Mouse (Mus musculus): ENCODE measurements around the gene Nrcam. TPM values are rescaled to one million over a fixed set of nuclear protein-coding genes. Genes with fewer than 3 reads are reported as not detected.
"Not testable (repeated sequence)": the region's sequence is repeated elsewhere in the genome, so short reads cannot be mapped to it uniquely, and the experiment has no call there.

Nrcam gene
- polyA plus RNA-seq (2012; ENCODE audit: insufficient read depth, insufficient read length, missing spikeins), result 0.56 TPM in 1 of 2 replicates, not detected in the other

DNA sequence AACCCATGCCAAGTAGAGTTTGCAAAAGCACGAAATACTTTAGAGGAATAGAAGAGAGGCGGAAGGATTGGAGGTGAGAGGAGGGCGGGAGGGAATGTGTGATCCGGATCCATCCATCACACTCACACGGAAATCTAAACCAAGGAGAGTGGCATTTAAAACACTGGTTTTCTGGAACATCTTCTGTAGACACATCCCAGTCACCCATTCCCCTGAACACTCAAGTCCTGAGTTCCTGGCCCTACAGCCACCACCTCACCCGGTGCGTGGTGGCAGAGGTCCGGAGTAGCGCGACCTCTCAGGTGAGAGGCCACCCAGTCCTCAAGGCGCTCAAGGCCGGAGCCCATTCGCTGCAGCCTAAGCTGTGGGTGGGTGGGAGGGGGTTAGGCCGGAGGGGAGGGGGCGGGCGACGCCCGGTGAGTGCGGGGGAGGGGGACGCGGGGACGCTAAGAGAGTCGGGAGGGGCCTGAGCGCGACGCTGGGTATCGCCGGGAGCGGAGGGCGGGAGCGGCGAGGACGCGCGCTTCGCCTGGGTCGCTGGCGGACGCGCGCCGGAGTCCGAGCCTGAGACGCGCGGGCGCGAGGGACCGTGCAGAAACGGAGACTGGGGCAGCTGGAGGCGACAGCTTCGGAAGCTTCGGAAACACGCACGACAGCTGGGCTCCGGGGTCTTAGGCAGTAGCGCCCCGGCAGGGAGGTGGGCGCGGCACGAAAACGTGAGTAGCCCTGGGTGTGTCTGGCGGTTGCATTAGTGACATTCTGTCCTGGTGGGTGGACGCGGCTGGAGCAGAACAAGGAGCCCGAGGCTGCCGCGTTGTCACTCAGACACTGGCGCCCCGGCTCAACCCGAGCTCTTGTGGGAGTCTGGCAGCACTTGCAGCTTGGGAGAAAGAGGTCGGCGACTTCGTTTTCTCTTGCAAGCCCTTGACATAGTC is at the start of gene Nrcam:
Gene Nrcam, plus strand, starts transcription at position 505 of the 935 bp plus-strand sequence.
- peaks cover 4% of the 10 kb centered on the region for H3K4me1 ChIP-seq (ENCODE audit: control insufficient read depth, insufficient read depth, low read length)
- H3K4me3 ChIP-seq (ENCODE audit: insufficient read depth, low read length), result peak within 1 kb of the TSS; percentile 88

DNA sequence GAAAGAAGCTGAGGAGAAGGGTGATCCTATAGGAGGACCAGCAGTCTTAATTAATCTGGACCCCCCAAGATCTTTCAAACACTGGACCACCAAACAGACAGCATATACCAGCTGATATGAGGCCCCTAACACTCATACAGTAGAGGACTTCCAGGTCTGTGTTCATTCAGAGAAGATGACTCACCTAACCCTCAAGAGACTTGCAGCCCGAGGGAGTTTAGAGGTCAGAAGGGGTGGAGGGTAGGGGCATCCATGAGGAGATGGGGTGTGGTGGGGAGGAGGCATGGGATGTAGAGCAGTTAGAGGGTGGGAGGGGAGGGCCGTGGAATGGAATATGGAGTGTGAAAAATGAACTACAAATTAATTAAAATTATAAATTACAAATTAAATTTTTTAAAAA is 48.5 kb upstream of the Nrcam start:
- not testable (repeated sequence) for H3K4me1 ChIP-seq (ENCODE audit: control insufficient read depth, insufficient read depth, low read length); H3K4me3 ChIP-seq (ENCODE audit: insufficient read depth, low read length)

More for the DNA sequence above, at the start of gene Nrcam:
- TF ChIP-seq CTCF (IDR thresholded peaks at IDR 0.05; ENCODE audit: low read depth, low read length) (no peak), POLR2A (IDR thresholded peaks at IDR 0.05; ENCODE audit: borderline replicate concordance, low read depth, low read length) (no peak)
- no peak within 1 kb of the TSS for H3K27ac ChIP-seq (ENCODE audit: insufficient read depth, low read depth, low read length)

DNA sequence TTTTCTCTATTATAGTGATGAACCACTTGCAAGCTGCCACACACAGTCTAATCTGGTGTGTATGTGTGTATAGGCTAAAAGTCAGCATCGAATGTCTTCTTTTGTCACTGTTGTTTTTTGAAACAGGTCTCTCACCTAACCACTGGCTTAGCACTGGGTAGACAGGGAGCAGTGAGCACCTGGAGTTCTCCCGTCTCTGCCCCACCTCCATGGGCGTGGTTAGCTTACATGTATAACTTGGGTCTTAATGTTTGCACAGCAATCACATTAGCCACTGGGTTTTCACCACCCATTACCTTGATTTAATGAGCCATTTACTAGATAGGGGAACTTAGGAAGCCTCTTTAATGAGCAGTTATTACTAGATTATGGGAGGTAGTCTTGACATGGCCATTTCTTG is 47.2 kb upstream of the Nrcam start:
- no peak overlapping the region for H3K4me3 ChIP-seq (ENCODE audit: insufficient read depth, low read length)
- no peak overlapping the region for H3K27ac ChIP-seq (ENCODE audit: insufficient read depth, low read depth, low read length)
- TF ChIP-seq POLR2A (IDR thresholded peaks at IDR 0.05; ENCODE audit: borderline replicate concordance, low read depth, low read length) (no peak), CTCF (IDR thresholded peaks at IDR 0.05; ENCODE audit: low read depth, low read length) (no peak)
- H3K4me1 ChIP-seq (ENCODE audit: control insufficient read depth, insufficient read depth, low read length), result no peaks in the 10 kb centered on the region

More for the DNA sequence above, 48.5 kb upstream of the Nrcam start:
- H3K27ac ChIP-seq (ENCODE audit: insufficient read depth, low read depth, low read length), result not testable (repeated sequence)

DNA sequence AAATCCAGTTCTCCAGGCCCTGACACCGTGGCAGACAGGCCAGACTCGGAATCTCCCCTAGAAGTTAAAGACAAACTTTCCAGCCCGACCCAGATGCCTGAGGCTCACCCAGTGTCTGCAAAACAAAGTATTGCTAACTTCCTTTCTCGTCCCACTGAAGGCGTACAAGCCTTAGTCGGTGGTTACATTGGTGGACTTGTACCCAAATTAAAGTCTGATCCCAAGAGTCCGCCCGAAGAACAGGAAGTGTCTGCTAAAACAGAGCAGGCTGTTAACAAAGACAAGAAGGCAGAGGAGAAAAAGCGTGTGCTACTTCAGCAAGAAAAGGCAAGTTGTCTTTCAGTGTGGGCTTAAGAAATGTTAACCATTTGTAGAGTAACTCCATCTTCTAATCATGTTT is 45.3 kb upstream of the Nrcam start:
- no peak overlapping the region for H3K4me3 ChIP-seq (ENCODE audit: insufficient read depth, low read length)
- no peak overlapping the region for H3K27ac ChIP-seq (ENCODE audit: insufficient read depth, low read depth, low read length)
- no peaks in the 10 kb centered on the region for H3K4me1 ChIP-seq (ENCODE audit: control insufficient read depth, insufficient read depth, low read length)
- TF ChIP-seq POLR2A (IDR thresholded peaks at IDR 0.05; ENCODE audit: borderline replicate concordance, low read depth, low read length) (no peak), CTCF (IDR thresholded peaks at IDR 0.05; ENCODE audit: low read depth, low read length) (no peak)

DNA sequence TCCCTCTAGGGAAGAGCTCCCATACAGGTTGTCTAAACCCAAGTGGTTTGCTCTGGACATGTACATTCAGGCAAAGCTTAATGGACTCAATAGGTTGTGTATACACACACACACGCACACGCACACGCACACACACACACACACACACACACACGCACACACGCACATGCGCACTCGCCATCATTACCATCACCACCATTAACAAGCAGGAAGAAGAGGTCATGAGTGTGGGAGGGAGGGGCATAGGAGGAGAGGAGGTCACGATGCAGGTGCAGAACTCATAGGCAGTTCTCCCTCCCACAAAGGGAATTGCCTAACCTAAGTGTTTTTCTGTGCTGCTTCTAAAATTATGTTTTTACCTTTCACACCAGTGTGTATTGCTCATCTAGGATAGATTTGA is 41.7 kb upstream of the Nrcam start:
- no peak for TF ChIP-seq CTCF (IDR thresholded peaks at IDR 0.05; ENCODE audit: low read depth, low read length)
- no peak for TF ChIP-seq POLR2A (IDR thresholded peaks at IDR 0.05; ENCODE audit: borderline replicate concordance, low read depth, low read length)
- Histone ChIP-seq H3K4me1 (ENCODE audit: control insufficient read depth, insufficient read depth, low read length) (no peaks in the 10 kb centered on the region), H3K27ac (ENCODE audit: insufficient read depth, low read depth, low read length) (no peak overlapping the region), H3K4me3 (ENCODE audit: insufficient read depth, low read length) (no peak overlapping the region)

DNA sequence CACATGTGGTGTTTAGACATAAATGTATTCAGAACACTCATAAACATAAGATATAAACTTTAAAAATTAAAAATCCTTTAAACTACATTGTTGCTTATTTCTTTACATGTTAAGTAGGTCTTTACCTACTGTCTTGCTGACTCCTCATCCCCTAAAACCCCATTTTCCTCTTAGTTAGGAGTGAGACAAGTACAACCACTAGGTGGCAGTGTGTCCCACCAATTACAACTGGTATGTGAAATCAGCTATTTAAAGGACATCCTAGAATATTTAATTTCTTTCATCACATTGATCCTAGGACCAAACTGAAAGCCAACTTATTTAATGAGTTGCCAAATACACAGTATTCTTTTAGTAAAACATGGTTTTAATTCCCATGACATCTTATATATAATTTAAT is 36.4 kb upstream of the Nrcam start:
- H3K27ac ChIP-seq (ENCODE audit: insufficient read depth, low read depth, low read length), result no peak overlapping the region
- no peak overlapping the region for H3K4me3 ChIP-seq (ENCODE audit: insufficient read depth, low read length)
- TF ChIP-seq CTCF (IDR thresholded peaks at IDR 0.05; ENCODE audit: low read depth, low read length) (no peak), POLR2A (IDR thresholded peaks at IDR 0.05; ENCODE audit: borderline replicate concordance, low read depth, low read length) (no peak)
- H3K4me1 ChIP-seq (ENCODE audit: control insufficient read depth, insufficient read depth, low read length), result no peaks in the 10 kb centered on the region

DNA sequence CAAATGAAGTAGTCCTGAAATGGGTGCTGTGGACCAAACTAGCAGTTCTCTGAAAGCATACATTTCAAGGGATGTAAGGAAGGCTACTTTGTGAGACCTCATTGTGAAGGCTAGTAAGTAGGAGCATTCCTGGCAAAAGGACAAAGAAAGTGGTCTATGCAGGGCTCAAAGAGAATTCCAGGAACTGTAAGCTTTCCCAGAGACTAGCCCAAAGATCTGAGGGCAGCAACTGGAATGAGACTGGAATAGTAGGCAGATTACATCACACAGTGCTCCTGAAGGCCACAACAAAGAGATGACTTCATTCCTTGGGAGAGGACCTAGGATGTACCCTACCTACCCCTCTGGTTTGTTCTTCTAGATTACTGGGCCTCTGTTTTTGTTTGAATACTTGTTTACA is 27.9 kb upstream of the Nrcam start:
- H3K27ac ChIP-seq (ENCODE audit: insufficient read depth, low read depth, low read length), result no peak overlapping the region
- H3K4me3 ChIP-seq (ENCODE audit: insufficient read depth, low read length), result no peak overlapping the region
- 0 out of 2 replicates have a peak, but pooled peaks cover 2% of the 10 kb centered on the region for H3K4me1 ChIP-seq (ENCODE audit: control insufficient read depth, insufficient read depth, low read length)
- TF ChIP-seq POLR2A (IDR thresholded peaks at IDR 0.05; ENCODE audit: borderline replicate concordance, low read depth, low read length) (no peak), CTCF (IDR thresholded peaks at IDR 0.05; ENCODE audit: low read depth, low read length) (no peak)

DNA sequence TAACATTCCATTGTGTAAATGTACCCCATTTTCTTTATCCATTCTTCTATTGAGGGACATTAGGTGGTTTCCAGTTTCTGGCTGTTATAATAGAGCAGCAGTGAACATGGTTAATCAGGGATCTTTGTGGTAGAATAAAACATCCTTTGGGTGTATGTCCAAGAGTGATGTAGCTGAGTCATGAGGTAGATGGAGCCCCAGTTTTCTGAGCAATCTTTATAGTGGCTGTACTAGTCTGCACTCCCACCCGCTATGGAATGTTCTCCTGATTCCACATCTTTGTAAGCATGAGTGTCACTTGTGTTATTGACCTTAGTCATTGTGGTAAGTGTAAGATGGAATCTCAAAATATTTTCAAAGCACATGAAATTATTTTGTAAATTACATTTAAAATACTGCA is 24.7 kb upstream of the Nrcam start:
- no peak overlapping the region for H3K27ac ChIP-seq (ENCODE audit: insufficient read depth, low read depth, low read length)
- H3K4me3 ChIP-seq (ENCODE audit: insufficient read depth, low read length), result no peak overlapping the region
- TF ChIP-seq POLR2A (IDR thresholded peaks at IDR 0.05; ENCODE audit: borderline replicate concordance, low read depth, low read length) (no peak), CTCF (IDR thresholded peaks at IDR 0.05; ENCODE audit: low read depth, low read length) (no peak)
- H3K4me1 ChIP-seq (ENCODE audit: control insufficient read depth, insufficient read depth, low read length), result 0 out of 2 replicates have a peak, but pooled peaks cover 4% of the 10 kb centered on the region

DNA sequence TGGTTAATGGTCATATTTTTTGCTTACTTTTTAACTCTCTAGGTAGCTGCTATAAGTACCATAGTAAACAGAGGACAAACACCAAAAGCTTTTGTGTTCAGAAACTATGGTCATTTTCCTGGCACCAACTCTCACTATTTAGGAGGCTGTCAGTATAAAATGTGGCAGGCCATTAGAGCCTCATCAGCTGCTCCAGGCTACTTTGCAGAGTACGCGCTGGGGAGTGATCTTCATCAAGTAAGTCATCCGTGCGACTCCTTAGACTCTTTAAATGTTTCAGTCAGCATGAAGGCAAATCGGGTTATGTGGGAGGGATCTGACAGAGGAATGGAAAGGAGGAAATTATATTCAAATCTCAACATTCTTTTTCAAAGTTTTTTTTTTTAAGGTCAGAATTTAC is 23.8 kb upstream of the Nrcam start:
- Histone ChIP-seq H3K4me3 (ENCODE audit: insufficient read depth, low read length) (no peak overlapping the region), H3K27ac (ENCODE audit: insufficient read depth, low read depth, low read length) (no peak overlapping the region), H3K4me1 (ENCODE audit: control insufficient read depth, insufficient read depth, low read length) (0 out of 2 replicates have a peak, but pooled peaks cover 4% of the 10 kb centered on the region)
- TF ChIP-seq CTCF (IDR thresholded peaks at IDR 0.05; ENCODE audit: low read depth, low read length) (no peak), POLR2A (IDR thresholded peaks at IDR 0.05; ENCODE audit: borderline replicate concordance, low read depth, low read length) (no peak)

DNA sequence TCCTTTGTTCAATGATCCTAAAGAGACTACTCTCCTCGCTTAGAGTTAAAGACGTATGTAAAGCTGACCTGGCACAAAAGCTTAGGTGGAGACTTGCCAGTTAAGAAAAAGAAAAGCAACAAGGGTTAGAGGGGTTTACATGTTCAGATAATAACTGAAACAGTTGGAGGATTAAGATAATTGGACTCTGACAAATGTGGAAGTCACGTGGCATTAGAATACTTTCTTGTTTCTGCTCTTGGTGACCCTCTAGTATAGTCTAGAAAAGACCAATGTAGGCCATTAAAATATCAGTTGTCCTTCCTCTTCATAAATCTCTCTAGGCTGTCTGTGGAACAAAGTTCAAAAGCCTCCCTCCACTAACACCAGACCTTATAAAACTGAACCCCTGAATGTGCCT is 20.5 kb upstream of the Nrcam start:
- Histone ChIP-seq H3K27ac (ENCODE audit: insufficient read depth, low read depth, low read length) (no peak overlapping the region), H3K4me3 (ENCODE audit: insufficient read depth, low read length) (no peak overlapping the region), H3K4me1 (ENCODE audit: control insufficient read depth, insufficient read depth, low read length) (0 out of 2 replicates have a peak, but pooled peaks cover 4% of the 10 kb centered on the region)
- no peak for TF ChIP-seq POLR2A (IDR thresholded peaks at IDR 0.05; ENCODE audit: borderline replicate concordance, low read depth, low read length)
- no peak for TF ChIP-seq CTCF (IDR thresholded peaks at IDR 0.05; ENCODE audit: low read depth, low read length)

Measured in bone marrow macrophage, adult 2 months (primary cell).